Mouse (Mus musculus): ENCODE data around the gene Neurl1a. TPM values are rescaled to one million over a fixed set of nuclear protein-coding genes. Genes with fewer than 3 reads are reported as not detected.
"Not testable (repeated sequence)": the region's sequence is repeated elsewhere in the genome, so short reads cannot be mapped to it uniquely, and the experiment has no call there.

Gene Neurl1a
- 1.1 and 1.3 TPM in 2 replicates for polyA plus RNA-seq (2015; fragmentation: Nextera tagmentation; extraction: Ambion mirVana)

DNA sequence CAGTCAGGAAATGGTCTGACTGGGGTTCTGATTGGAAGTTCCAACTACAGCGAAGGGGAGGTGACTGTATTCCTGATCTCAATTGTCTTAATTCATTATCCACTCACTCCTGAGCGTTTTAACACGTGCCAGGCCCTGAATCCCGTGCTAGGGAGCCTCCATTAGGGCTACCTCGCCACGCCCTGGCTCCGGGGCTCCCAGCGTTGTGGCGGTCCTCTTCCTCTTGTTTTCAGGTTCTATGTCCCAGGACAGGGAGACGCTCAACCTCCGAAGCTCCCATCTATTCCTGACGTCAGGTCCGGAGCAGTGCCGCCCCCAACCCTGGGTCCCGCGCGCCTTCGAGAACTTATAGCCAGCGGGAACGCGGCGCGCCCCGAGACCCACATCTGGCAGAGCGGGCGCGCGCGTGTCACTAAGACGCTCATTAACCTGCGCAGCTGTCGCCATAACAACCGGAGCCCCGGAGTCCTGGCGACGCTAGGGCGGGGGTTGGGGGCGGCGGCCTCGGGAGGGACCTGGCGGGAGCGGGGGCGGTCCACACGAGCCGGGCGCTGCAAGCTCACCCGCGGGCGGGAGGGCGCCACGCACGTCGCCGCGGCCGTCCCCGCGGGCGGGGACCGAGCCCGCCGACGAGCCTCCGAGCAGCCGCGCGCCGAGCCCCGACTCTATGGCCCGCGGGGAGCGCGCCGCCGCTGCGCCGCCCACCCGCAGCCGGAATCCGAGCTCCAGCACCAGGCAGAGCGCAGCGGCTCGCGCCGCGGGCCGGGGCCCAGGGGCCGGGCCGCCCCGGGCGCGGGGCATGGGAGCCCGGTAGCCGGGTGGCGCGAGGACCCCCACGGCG lies at the start of gene Neurl1a:
TSS of gene Neurl1a (plus strand) at position 390 of the 841 bp plus-strand sequence.
- peak within 1 kb of the TSS; percentile 57 for H3K4me3 ChIP-seq (replicated peaks)
- H3K27me3 ChIP-seq = peaks cover 60% of the 10 kb centered on the region
- WGBS (ENCODE audit: insufficient replicate concordance) = under 1% methylated on average over 82 of the region's 98 CpGs
- DNase-seq (no peak), ATAC-seq (ENCODE audit: low read depth) (no peak)
- peaks cover 4% of the 10 kb centered on the region; the same call in 1 of the 2 replicates for H3K9me3 ChIP-seq (replicated peaks)
- H3K9ac ChIP-seq = peak within 1 kb of the TSS; percentile 39
- H3K27ac ChIP-seq = no peak within 1 kb of the TSS
- H3K4me1 ChIP-seq (replicated peaks) = peaks cover 9% of the 10 kb centered on the region; the same call in 1 of the 2 replicates
- H3K4me2 ChIP-seq = peak within 1 kb of the TSS; percentile 75
- no peaks in the 10 kb centered on the region for H3K36me3 ChIP-seq

DNA sequence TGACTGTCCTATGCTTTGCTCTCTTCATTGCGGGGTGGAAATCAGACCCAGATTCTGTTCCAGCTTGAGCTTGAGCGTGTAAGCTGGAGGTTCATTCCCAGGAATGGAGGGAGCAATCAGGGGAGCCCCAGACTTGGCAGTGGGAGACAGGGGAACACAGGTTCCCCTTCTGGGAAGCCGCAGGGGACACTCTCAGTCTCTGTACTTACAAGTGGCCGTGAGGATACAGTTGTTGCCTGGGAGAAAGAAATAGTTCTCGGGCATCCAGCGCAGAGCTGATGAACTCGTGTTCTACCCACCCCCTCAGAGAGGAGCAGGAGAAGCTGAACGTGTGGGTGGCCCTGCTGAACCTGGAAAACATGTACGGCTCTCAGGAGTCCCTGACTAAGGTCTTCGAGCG lies 49.8 kb upstream of the Neurl1a start:
- Histone ChIP-seq H3K4me1 (replicated peaks) (peaks cover 5% of the 10 kb centered on the region; the same call in 1 of the 2 replicates), H3K4me2 (no peak overlapping the region), H3K4me3 (replicated peaks) (no peak overlapping the region), H3K9ac (no peak overlapping the region), H3K27ac (no peak overlapping the region), H3K36me3 (peaks cover 93% of the 10 kb centered on the region), H3K27me3 (no peaks in the 10 kb centered on the region), H3K9me3 (replicated peaks) (no peaks in the 10 kb centered on the region)
- no peak for ATAC-seq (ENCODE audit: low read depth)
- no peak for DNase-seq
- WGBS (ENCODE audit: insufficient replicate concordance) = 81% methylated on average over 11 of the region's 11 CpGs

- H3K27me3 ChIP-seq = no peaks in the 10 kb centered on the region
- H3K9me3 ChIP-seq (replicated peaks) = no peaks in the 10 kb centered on the region
- H3K4me1 ChIP-seq (replicated peaks) = peaks cover 5% of the 10 kb centered on the region; the same call in 1 of the 2 replicates
- no peak for ATAC-seq (ENCODE audit: low read depth)
- peaks cover 78% of the 10 kb centered on the region for H3K36me3 ChIP-seq
- no peak overlapping the region for H3K4me3 ChIP-seq (replicated peaks)
- no peak for DNase-seq
- H3K4me2 ChIP-seq = no peak overlapping the region
- H3K27ac ChIP-seq = no peak overlapping the region
- 92% methylated on average over 15 of the region's 15 CpGs for WGBS (ENCODE audit: insufficient replicate concordance)
- no peak overlapping the region for H3K9ac ChIP-seq
Observed at GRCm38 (mm10) chr19:47130551-47131125, 48.0 kb upstream of the Neurl1a start.

GRCm38 (mm10) chr19:47133161-47133560 lies 45.5 kb upstream of the Neurl1a start:
- Histone ChIP-seq H3K4me1 (replicated peaks) (peaks cover 30% of the 10 kb centered on the region), H3K4me2 (no peak overlapping the region), H3K27me3 (peaks cover 8% of the 10 kb centered on the region), H3K9me3 (replicated peaks) (no peaks in the 10 kb centered on the region), H3K27ac (no peak overlapping the region), H3K9ac (no peak overlapping the region), H3K36me3 (peaks cover 53% of the 10 kb centered on the region), H3K4me3 (replicated peaks) (no peak overlapping the region)
- ATAC-seq (ENCODE audit: low read depth) = no peak
- DNase-seq = no peak
- WGBS (ENCODE audit: insufficient replicate concordance) = 21% methylated on average over 7 of the region's 7 CpGs

DNA sequence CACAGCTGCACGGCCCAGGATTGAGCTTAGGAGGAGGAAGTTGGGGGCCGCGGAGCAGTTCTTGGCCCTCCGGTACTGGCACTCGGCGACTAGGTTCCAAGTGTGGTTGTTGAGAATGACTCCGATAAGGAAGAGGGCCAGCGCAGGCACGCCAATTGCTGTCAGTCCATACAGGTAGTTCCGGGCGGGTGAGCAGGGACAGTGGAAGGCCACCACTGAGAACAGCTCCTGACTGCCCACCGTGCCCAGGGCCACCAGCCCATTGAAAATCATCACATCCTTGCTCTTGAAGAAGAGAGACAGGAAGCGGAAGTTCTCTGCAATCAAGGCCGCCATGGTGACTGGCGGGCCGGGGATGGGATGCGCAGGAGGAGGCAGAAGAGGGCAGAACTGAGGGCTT lies 43.1 kb upstream of the Neurl1a start:
- H3K27ac ChIP-seq = no peak overlapping the region
- H3K36me3 ChIP-seq = peaks cover 29% of the 10 kb centered on the region
- H3K4me1 ChIP-seq (replicated peaks) = peaks cover 37% of the 10 kb centered on the region
- no peak overlapping the region for H3K4me2 ChIP-seq
- 76% methylated on average over 17 of the region's 17 CpGs for WGBS (ENCODE audit: insufficient replicate concordance)
- H3K9ac ChIP-seq = no peak overlapping the region
- no peak overlapping the region for H3K4me3 ChIP-seq (replicated peaks)
- DNase-seq = no peak
- peaks cover 24% of the 10 kb centered on the region for H3K27me3 ChIP-seq
- no peak for ATAC-seq (ENCODE audit: low read depth)
- H3K9me3 ChIP-seq (replicated peaks) = no peaks in the 10 kb centered on the region

DNA sequence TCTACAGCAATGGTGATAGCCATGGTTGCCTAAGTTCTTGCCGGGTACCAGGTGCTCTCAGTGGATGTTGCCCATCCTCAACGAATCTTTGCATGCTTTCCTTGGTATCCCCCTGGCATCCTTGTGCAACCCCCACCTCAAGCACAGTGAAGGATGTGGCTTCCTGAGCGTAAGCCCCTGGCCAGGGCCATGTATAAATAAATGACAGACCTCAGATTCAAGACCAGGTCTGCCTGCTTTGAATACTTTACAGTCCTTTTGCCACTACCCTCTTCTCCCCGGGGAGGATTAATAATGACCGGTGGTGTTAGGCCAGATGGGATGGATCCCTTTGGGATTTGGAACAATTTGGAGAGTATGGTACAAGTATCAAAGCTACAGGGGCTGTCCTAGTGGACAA lies 42.5 kb upstream of the Neurl1a start:
- Histone ChIP-seq H3K9ac (no peak overlapping the region), H3K27ac (no peak overlapping the region), H3K27me3 (peaks cover 24% of the 10 kb centered on the region), H3K4me2 (peak overlapping the region; percentile 58; the same call in 1 of the 2 replicates), H3K36me3 (peaks cover 23% of the 10 kb centered on the region), H3K4me3 (replicated peaks) (no peak overlapping the region), H3K4me1 (replicated peaks) (peaks cover 37% of the 10 kb centered on the region), H3K9me3 (replicated peaks) (no peaks in the 10 kb centered on the region)
- 68% methylated on average over 5 of the region's 5 CpGs for WGBS (ENCODE audit: insufficient replicate concordance)
- ATAC-seq (ENCODE audit: low read depth) (no peak), DNase-seq (no peak)

- ATAC-seq (ENCODE audit: low read depth) (peak; percentile 47), DNase-seq (no peak)
- H3K4me3 ChIP-seq (replicated peaks) = peak overlapping the region; percentile 49
- 11% methylated on average over 6 of the region's 6 CpGs for WGBS (ENCODE audit: insufficient replicate concordance)
- H3K4me2 ChIP-seq = peak overlapping the region; percentile 58
- peak overlapping the region; percentile 60 for H3K9ac ChIP-seq
- H3K36me3 ChIP-seq = peaks cover 15% of the 10 kb centered on the region
- H3K4me1 ChIP-seq (replicated peaks) = peaks cover 37% of the 10 kb centered on the region
- peaks cover 24% of the 10 kb centered on the region for H3K27me3 ChIP-seq
- no peaks in the 10 kb centered on the region for H3K9me3 ChIP-seq (replicated peaks)
- H3K27ac ChIP-seq = peak overlapping the region; percentile 63
Observed at GRCm38 (mm10) chr19:47137051-47137581, 41.5 kb upstream of the Neurl1a start.

DNA sequence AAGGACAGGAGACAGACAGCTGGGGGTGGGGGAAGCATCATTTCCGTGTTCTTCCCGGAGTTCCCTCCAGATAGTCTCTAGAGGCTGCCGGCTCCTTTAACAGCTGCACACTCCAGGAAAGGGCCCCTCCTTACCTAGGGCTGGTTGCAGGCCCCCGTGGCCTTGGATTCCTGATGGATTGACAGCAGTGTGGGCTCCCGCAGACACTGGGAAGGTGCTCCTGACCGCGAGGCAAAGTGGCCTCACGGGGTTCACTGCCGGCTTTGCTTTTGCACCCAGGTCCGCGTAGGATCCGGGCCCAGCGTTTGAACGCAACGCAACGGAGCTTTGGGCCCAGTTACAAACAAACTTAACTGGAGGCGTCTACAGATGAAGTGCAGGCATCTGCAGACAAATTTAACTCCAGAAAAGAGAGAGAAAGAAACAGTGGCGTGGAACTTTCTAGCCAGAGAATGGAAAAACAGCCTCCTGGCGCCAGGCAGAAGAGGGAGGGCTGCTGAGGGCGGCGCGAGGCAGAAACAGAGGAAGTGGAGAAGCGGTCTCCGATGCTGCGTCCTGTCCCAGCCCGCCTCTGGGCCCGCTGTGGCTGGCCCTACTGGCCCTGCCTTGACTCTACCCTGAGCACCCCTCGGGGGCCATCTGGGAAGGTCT lies 40.7 kb upstream of the Neurl1a start, which contains the start of gene Calhm2:
TSS of gene Calhm2 (minus strand) at position 524 of the 651 bp plus-strand sequence.
- ATAC-seq (ENCODE audit: low read depth) = 0 out of 2 replicates have a peak, but pooled peaks have one; percentile 32
- Histone ChIP-seq H3K9ac (peak within 1 kb of the TSS; percentile 60), H3K4me3 (replicated peaks) (peak within 1 kb of the TSS; percentile 49), H3K9me3 (replicated peaks) (no peaks in the 10 kb centered on the region), H3K4me2 (peak within 1 kb of the TSS; percentile 58), H3K27ac (peak within 1 kb of the TSS; percentile 63), H3K36me3 (peaks cover 7% of the 10 kb centered on the region), H3K27me3 (peaks cover 24% of the 10 kb centered on the region), H3K4me1 (replicated peaks) (peaks cover 33% of the 10 kb centered on the region)
- no peak for DNase-seq
- WGBS (ENCODE audit: insufficient replicate concordance) = 2% methylated on average over 28 of the region's 28 CpGs

DNA sequence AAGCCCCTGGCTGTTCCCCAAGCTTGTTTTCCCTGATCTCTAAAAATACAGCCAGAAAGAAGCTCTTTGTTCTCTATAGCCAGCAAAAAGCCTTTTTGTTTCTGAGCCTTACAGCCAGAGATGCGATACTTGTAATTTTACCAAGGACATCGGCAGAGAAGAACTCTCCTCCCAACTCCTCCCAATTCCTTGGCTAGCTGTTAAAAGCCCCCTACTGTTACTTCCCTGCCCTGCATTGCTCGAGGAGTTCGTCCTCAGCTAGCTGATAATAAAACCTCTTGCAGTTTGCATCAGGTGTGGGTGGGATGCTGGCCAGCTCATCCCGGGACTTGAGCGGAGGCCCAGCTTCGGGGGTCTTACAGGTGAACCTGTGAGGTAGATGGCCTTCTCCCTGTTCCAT lies 39.0 kb upstream of the Neurl1a start:
- not testable (repeated sequence) for ATAC-seq (ENCODE audit: low read depth); H3K4me3 ChIP-seq (replicated peaks); H3K9me3 ChIP-seq (replicated peaks); DNase-seq; H3K27ac ChIP-seq; H3K4me2 ChIP-seq; H3K36me3 ChIP-seq; H3K9ac ChIP-seq
- Histone ChIP-seq H3K27me3 (peaks cover 24% of the 10 kb centered on the region), H3K4me1 (replicated peaks) (peaks cover 32% of the 10 kb centered on the region)
- 44% methylated on average over 7 of the region's 7 CpGs for WGBS (ENCODE audit: insufficient replicate concordance)

GRCm38 (mm10) chr19:47142438-47142837 lies 36.2 kb upstream of the Neurl1a start:
- no peak overlapping the region for H3K27ac ChIP-seq
- no peaks in the 10 kb centered on the region for H3K36me3 ChIP-seq
- no peaks in the 10 kb centered on the region for H3K9me3 ChIP-seq (replicated peaks)
- DNase-seq (no peak), ATAC-seq (ENCODE audit: low read depth) (no peak)
- WGBS (ENCODE audit: insufficient replicate concordance) = 60% methylated on average over 6 of the region's 6 CpGs
- no peak overlapping the region for H3K4me2 ChIP-seq
- H3K9ac ChIP-seq = no peak overlapping the region
- H3K4me3 ChIP-seq (replicated peaks) = no peak overlapping the region
- H3K27me3 ChIP-seq = peaks cover 24% of the 10 kb centered on the region
- peaks cover 14% of the 10 kb centered on the region for H3K4me1 ChIP-seq (replicated peaks)

GRCm38 (mm10) chr19:47144154-47144553 lies 34.5 kb upstream of the Neurl1a start, which contains the start of gene Calhm1:
TSS of gene Calhm1 (minus strand) at chr19:47144254.
- H3K4me1 ChIP-seq (replicated peaks) = no peaks in the 10 kb centered on the region
- H3K27ac ChIP-seq = no peak within 1 kb of the TSS
- H3K9me3 ChIP-seq (replicated peaks) = no peaks in the 10 kb centered on the region
- no peaks in the 10 kb centered on the region for H3K36me3 ChIP-seq
- H3K27me3 ChIP-seq = peaks cover 17% of the 10 kb centered on the region
- H3K9ac ChIP-seq = no peak within 1 kb of the TSS
- no peak for DNase-seq
- no peak within 1 kb of the TSS for H3K4me2 ChIP-seq
- no peak within 1 kb of the TSS for H3K4me3 ChIP-seq (replicated peaks)
- WGBS (ENCODE audit: insufficient replicate concordance) = 73% methylated on average over 6 of the region's 6 CpGs
- ATAC-seq (ENCODE audit: low read depth) = no peak

Data from liver, embryonic 13.5 days (tissue).